Mouse (Mus musculus) heart, embryonic 11.5 days (tissue): Measurements from ENCODE around the gene Prap1. TPM values are rescaled to one million over a fixed set of nuclear protein-coding genes. Genes with fewer than 3 reads are reported as not detected.

Experiments used
- ATAC-seq: fragments of 200-750 bp; cut with Nextera tagmentation; replicated peaks from 2 replicates; pipeline ENCODE4 v1.8.0; 2017; ENCODE audit warnings: moderate library complexity; ENCODE audit not compliant: insufficient number of reproducible peaks, low FRiP score, low TSS enrichment
- H3K27ac ChIP-seq: fragments of 300-500 bp; sonication (generic); 2 replicates; pipeline ENCODE4 v1.5.1; 2014; ENCODE audit warnings: mild to moderate bottlenecking, low read depth, low read length
- H3K27me3 ChIP-seq: fragments of 300-500 bp; sonication (generic); 2 replicates; pipeline ENCODE4 v1.6.1; 2014; ENCODE audit warnings: mild to moderate bottlenecking, low read length, mixed read lengths; ENCODE audit not compliant: control insufficient read depth, insufficient read depth
- H3K36me3 ChIP-seq: fragments of 300-500 bp; sonication (generic); 2 replicates; pipeline ENCODE4 v1.6.1; 2014; ENCODE audit warnings: mild to moderate bottlenecking, low read length, moderate library complexity, mixed read lengths; ENCODE audit not compliant: control insufficient read depth, insufficient read depth
- H3K4me1 ChIP-seq: fragments of 300-500 bp; sonication (generic); 2 replicates; pipeline ENCODE4 v1.6.1; 2014; ENCODE audit warnings: low read length; ENCODE audit not compliant: control insufficient read depth, insufficient read depth
- H3K4me2 ChIP-seq: fragments of 300-500 bp; sonication (generic); 2 replicates; pipeline ENCODE4 v1.6.1; 2014; ENCODE audit warnings: mild to moderate bottlenecking, moderate library complexity
- H3K4me3 ChIP-seq: fragments of 300-500 bp; sonication (generic); 2 replicates; pipeline ENCODE4 v1.5.1; 2014; ENCODE audit warnings: low read depth, low read length
- H3K9ac ChIP-seq: fragments of 300-500 bp; sonication (generic); 2 replicates; pipeline ENCODE4 v1.6.1; 2014; ENCODE audit warnings: mild to moderate bottlenecking, low read depth, low read length, moderate library complexity
- H3K9me3 ChIP-seq: fragments of 300-500 bp; sonication (generic); replicated peaks from 2 replicates; pipeline ENCODE4 v1.6.1; 2016; ENCODE audit warnings: low read length; ENCODE audit not compliant: control insufficient read depth
- WGBS: fragments of 180-500 bp; shearing (Covaris S2); extraction: QIAGEN DNeasy Blood & Tissue Kit; methylation state at CpG from one replicate; pipeline ENCODE4 v1.1.7; 2014; ENCODE audit not compliant: insufficient replicate concordance; 5-methylcytosine and 5-hydroxymethylcytosine counted together
- polyA plus RNA-seq: library from polyadenylated mRNA; unstranded; fragments of >200 nt; fragmentation: Nextera tagmentation; extraction: Ambion mirVana; gene quantifications from 2 replicates; pipeline ENCODE4 v1.2.1, GENCODE M21; 2014

Prap1 gene
- polyA plus RNA-seq = not detected in 2 replicates

DNA sequence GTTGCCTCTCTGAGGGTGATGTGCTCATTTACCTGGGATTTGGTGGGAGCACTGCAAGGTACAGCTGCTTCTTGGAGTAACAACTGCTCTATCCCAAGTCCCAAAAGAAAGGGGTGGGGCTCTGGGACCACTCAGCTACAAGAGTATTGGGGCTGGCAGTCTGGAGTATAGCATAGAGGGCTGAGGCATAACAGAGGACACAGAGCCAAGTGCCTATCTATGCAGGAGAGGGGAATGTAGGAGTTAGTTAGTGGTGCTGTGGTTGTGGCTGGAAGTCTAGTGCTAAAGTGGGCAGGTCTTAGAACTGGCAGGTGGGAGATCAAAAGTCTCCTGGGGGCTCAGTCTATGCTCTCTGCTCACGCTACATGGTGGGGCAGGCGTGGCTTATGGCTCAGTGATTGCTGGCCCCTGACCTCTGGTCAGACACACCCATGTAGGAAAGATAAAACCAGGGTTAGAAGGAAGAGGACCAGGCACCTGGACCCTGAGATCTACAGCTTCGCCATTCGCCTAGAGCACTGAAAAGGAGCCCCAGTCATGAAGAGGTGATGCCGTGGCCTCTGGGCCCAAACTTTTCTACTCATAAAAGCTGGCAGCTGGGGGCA, at the start of gene Prap1:
Prap1 (plus strand) TSS at position 472 of the 605 bp plus-strand sequence.
- Histone ChIP-seq H3K4me1 (no peaks in the 10 kb centered on the region), H3K4me3 (no peak within 1 kb of the TSS), H3K9me3 (no peaks in the 10 kb centered on the region), H3K4me2 (no peak within 1 kb of the TSS), H3K9ac (no peak within 1 kb of the TSS), H3K36me3 (no peaks in the 10 kb centered on the region), H3K27me3 (no peaks in the 10 kb centered on the region), H3K27ac (no peak within 1 kb of the TSS)
- no peak for ATAC-seq
- WGBS = 58% methylated on average over 5 of the region's 5 CpGs

DNA sequence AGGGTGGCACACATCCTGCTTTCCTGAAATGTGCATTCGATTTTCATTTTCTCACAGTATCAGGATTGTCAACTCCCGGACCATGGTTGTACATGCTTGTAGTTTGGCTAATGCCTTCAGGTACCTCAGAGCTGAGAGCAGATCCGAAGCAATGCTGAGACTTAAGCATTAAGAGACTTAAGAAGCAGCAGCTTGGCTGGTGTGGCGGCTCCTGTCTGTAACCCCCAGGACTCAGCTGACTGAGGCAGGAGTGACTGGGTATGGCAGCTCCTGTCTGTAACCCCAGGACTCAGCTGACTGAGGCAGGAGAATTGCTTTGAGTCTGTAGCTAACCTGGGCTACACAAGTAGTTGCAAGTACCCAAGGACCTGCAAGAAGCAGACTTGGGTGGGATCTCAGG, 47.6 kb upstream of the Prap1 start:
- 61% methylated on average over 4 of the region's 4 CpGs for WGBS
- H3K27ac ChIP-seq = no peak overlapping the region

GRCm38 (mm10) chr7:140047811-140048311, 45.3 kb upstream of the Prap1 start:
- no peak for ATAC-seq
- Histone ChIP-seq H3K27ac (no peak overlapping the region), H3K9ac (no peak overlapping the region), H3K27me3 (peaks cover 80% of the 10 kb centered on the region), H3K36me3 (no peaks in the 10 kb centered on the region), H3K4me2 (peak overlapping the region; percentile 70), H3K9me3 (no peaks in the 10 kb centered on the region), H3K4me3 (peak overlapping the region; percentile 43), H3K4me1 (peaks cover 15% of the 10 kb centered on the region; the same call in 1 of the 2 replicates)
- WGBS = under 1% methylated on average over 33 of the region's 33 CpGs

More for the DNA sequence above, 47.6 kb upstream of the Prap1 start:
- Histone ChIP-seq H3K36me3 (no peaks in the 10 kb centered on the region; the same call in 1 of the 2 replicates), H3K4me1 (peaks cover 15% of the 10 kb centered on the region; the same call in 1 of the 2 replicates), H3K9me3 (no peaks in the 10 kb centered on the region), H3K9ac (no peak overlapping the region), H3K4me3 (no peak overlapping the region), H3K27me3 (peaks cover 59% of the 10 kb centered on the region), H3K4me2 (no peak overlapping the region)
- no peak for ATAC-seq

DNA sequence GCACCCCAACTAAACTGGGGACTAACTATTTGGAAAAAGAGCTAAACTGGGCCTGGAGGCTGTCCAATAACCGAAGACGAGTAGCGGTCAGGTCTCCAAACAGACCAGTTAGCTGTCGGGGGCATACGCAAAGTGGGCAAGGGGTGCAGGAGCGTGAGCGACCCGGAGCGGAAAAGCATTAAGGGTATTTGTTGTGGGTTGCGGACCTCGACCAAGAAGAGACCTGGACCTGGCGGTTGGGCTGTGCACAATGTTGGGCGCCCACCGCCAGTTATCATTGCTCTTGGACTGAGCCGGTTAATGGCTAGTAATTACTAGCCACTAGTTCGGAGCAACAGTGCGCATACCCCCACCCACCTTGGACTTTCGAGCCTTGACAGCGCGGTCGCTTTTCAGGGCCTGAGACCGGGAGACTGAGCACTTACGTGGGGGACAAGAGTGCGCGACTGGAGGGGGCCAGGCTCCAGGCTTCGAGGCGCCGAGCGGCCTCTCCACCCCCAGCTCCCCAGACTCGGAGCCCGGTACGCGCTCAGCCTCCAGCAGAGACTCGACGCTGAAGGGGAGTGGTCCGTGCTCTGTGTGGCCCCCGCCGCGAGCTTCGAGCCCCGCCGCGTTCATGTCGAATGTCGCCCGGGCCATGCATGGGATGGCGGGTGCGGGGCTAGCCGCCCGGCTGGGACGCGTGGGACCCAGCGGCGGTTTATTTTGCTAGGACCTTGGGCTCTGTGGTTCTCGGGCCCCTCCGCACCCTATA, 44.7 kb upstream of the Prap1 start, which contains the start of gene Msx3:
Msx3 (minus strand) TSS at position 729 of the 754 bp plus-strand sequence.
- Histone ChIP-seq H3K27me3 (peaks cover 86% of the 10 kb centered on the region), H3K9me3 (no peaks in the 10 kb centered on the region), H3K9ac (no peak within 1 kb of the TSS), H3K27ac (no peak within 1 kb of the TSS), H3K4me3 (peak within 1 kb of the TSS; percentile 43), H3K4me2 (peak within 1 kb of the TSS; percentile 70), H3K36me3 (no peaks in the 10 kb centered on the region), H3K4me1 (peaks cover 15% of the 10 kb centered on the region; the same call in 1 of the 2 replicates)
- ATAC-seq = 0 out of 2 replicates have a peak, but pooled peaks have one; percentile 24
- WGBS = under 1% methylated on average over 56 of the region's 56 CpGs

DNA sequence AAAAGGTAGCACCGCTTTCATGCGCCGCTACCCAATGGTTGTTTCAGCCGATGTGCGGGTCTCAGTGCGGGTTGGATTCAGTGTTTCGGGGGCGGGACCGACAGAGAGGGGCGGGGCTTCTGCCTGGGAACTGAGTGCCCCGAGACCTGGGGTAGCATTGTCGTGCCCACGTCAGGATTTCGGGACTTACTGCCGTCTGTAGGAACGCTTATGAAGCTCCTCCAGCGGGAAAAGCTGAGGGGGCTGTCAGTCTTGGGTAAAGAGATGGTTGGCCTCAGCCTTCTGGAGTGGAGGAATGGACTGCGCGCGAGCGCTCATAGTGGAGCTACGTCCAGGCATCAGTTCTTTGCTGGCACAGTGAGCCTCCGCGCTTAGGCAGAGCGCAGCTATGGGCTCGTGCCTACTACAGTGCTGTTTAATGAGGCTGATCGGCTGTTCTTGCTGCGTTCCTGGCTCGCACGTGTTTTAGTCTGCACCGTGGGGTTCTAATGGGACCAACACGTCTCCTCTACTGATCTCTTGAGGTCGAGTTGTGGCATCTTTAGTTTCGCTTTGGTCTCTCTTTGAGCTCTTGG, 44.0 kb upstream of the Prap1 start:
- no peak overlapping the region for H3K9ac ChIP-seq
- peak; percentile 59; the same call in 1 of the 2 replicates for ATAC-seq

DNA sequence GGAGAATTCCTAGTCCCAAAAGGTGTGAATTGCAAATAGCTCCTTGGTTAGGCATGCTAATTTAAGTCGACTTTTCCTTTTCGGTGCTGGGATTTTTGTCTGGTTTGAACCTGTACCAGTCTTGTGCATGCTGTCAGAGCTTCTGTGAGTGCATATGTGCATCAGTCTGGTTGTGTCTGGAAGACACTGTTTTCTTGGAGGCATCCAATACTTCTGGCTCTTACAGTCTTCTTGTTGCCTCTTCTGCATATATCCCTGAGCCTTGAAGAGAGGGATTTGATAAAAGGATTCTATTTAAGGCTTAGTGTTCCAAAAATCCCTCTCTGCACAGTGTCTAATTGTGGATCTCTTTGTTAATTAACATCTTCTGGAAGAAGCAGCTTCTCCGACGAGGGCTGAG, 39.1 kb upstream of the Prap1 start:
- H3K27me3 ChIP-seq = peaks cover 92% of the 10 kb centered on the region
- H3K9ac ChIP-seq = no peak overlapping the region
- H3K27ac ChIP-seq = no peak overlapping the region
- H3K4me1 ChIP-seq = peaks cover 7% of the 10 kb centered on the region; the same call in 1 of the 2 replicates
- H3K9me3 ChIP-seq = no peaks in the 10 kb centered on the region
- no peak overlapping the region for H3K4me3 ChIP-seq
- WGBS = 62% methylated on average over 4 of the region's 4 CpGs
- ATAC-seq = no peak
- no peaks in the 10 kb centered on the region for H3K36me3 ChIP-seq
- no peak overlapping the region for H3K4me2 ChIP-seq

More for the DNA sequence above, 44.0 kb upstream of the Prap1 start:
- Histone ChIP-seq H3K27me3 (peaks cover 91% of the 10 kb centered on the region), H3K27ac (no peak overlapping the region), H3K4me2 (peak overlapping the region; percentile 70), H3K4me3 (peak overlapping the region; percentile 43), H3K4me1 (peaks cover 15% of the 10 kb centered on the region; the same call in 1 of the 2 replicates), H3K9me3 (no peaks in the 10 kb centered on the region), H3K36me3 (no peaks in the 10 kb centered on the region)
- WGBS = under 1% methylated on average over 34 of the region's 34 CpGs

- Histone ChIP-seq H3K36me3 (no peaks in the 10 kb centered on the region), H3K27me3 (peaks cover 96% of the 10 kb centered on the region), H3K27ac (no peak overlapping the region), H3K4me1 (0 out of 2 replicates have a peak, but pooled peaks cover 3% of the 10 kb centered on the region), H3K9ac (peak overlapping the region; percentile 4), H3K4me3 (peak overlapping the region; percentile 52), H3K9me3 (no peaks in the 10 kb centered on the region), H3K4me2 (peak overlapping the region; percentile 87)
- WGBS = 2% methylated on average over 53 of the region's 53 CpGs
- peak; percentile 43; the same call in 1 of the 2 replicates for ATAC-seq
Measured at GRCm38 (mm10) chr7:140057413-140058407, 35.5 kb upstream of the Prap1 start.
